Mouse (Mus musculus) midbrain, embryonic 14.5 days (tissue): ENCODE data around the gene Gm34302. TPM values are rescaled to one million over a fixed set of nuclear protein-coding genes. Genes with fewer than 3 reads are reported as not detected.
"Not testable (repeated sequence)": the region's sequence is repeated elsewhere in the genome, so short reads cannot be mapped to it uniquely, and the experiment has no call there.

Experiments used
- ATAC-seq: fragments of 200-750 bp; cut with Nextera tagmentation; 2 replicates; pipeline ENCODE4 v1.8.0; 2017; ENCODE audit warnings: moderate number of reproducible peaks, moderate library complexity; ENCODE audit not compliant: low FRiP score, low TSS enrichment
- DNase-seq: peaks from one replicate; pipeline ENCODE4 v3.0.0-alpha.2; 2015
- H3K27ac ChIP-seq: fragments of 300-500 bp; sonication (generic); replicated peaks from 2 replicates; pipeline ENCODE4 v1.5.1; 2014; ENCODE audit warnings: mild to moderate bottlenecking, low read depth, low read length, moderate library complexity
- H3K27me3 ChIP-seq: fragments of 300-500 bp; sonication (generic); 2 replicates; pipeline ENCODE4 v1.6.1; 2014; ENCODE audit warnings: low read length, control low read depth, mixed read lengths; ENCODE audit not compliant: control insufficient read depth, insufficient read depth
- H3K36me3 ChIP-seq: fragments of 300-500 bp; sonication (generic); 2 replicates; pipeline ENCODE4 v1.6.1; 2014; ENCODE audit warnings: low read length, control low read depth; ENCODE audit not compliant: control insufficient read depth, insufficient read depth
- H3K4me1 ChIP-seq: fragments of 300-500 bp; sonication (generic); 2 replicates; pipeline ENCODE4 v1.6.1; 2014; ENCODE audit warnings: mild to moderate bottlenecking, antibody characterized with exemption, low read length, control low read depth; ENCODE audit not compliant: control insufficient read depth, insufficient read depth
- H3K4me2 ChIP-seq: fragments of 300-500 bp; sonication (generic); 2 replicates; pipeline ENCODE4 v1.6.1; 2014; ENCODE audit warnings: mild to moderate bottlenecking, low read length, moderate library complexity
- H3K4me3 ChIP-seq: fragments of 300-500 bp; sonication (generic); replicated peaks from 2 replicates; pipeline ENCODE4 v1.5.1; 2014; ENCODE audit warnings: low read depth, low read length
- H3K9ac ChIP-seq: fragments of 300-500 bp; sonication (generic); replicated peaks from 2 replicates; pipeline ENCODE4 v1.6.1; 2014; ENCODE audit warnings: mild to moderate bottlenecking, low read length, moderate library complexity
- H3K9me3 ChIP-seq: fragments of 300-500 bp; sonication (generic); 2 replicates; pipeline ENCODE4 v1.6.1; 2016; ENCODE audit warnings: low read length, control low read depth, mixed read lengths; ENCODE audit not compliant: control insufficient read depth
- WGBS: fragments of 180-500 bp; shearing (Covaris S2); extraction: QIAGEN DNeasy Blood & Tissue Kit; methylation state at CpG from one replicate; pipeline ENCODE4 v1.1.7; 2014; 5-methylcytosine and 5-hydroxymethylcytosine counted together
- polyA plus RNA-seq: library from polyadenylated mRNA; unstranded; fragments of >200 nt; fragmentation: Nextera tagmentation; extraction: Ambion mirVana; gene quantifications from 2 replicates; pipeline ENCODE4 v1.2.1, GENCODE M21; 2014

The Gm34302 gene
- polyA plus RNA-seq = not detected in 2 replicates

DNA sequence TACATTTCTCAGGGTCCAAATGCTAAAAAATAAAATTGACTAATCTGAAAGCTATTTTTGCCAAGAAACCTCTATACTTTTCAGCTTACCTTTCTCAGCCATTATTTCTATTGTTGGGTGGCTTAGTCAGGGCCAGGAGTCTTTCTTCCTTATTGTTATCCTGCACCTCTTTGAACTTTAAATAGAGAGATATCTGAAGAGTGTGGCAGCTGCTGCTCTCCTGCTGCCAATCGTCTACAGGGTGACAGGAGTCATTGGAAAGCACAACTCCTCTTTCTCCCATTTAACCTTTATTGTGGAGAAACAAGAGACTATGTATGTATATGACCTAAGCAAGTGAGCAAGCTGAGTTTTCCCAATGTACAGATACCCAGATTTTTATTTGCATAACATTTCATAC is at the start of gene Gm34302:
Gene Gm34302, minus strand, starts transcription at position 154 of the 400 bp plus-strand sequence.
- DNase-seq (no peak), ATAC-seq (no peak)
- no peaks in the 10 kb centered on the region for H3K27me3 ChIP-seq
- H3K4me2 ChIP-seq = no peak within 1 kb of the TSS
- H3K9me3 ChIP-seq = no peaks in the 10 kb centered on the region
- no peak within 1 kb of the TSS for H3K27ac ChIP-seq
- no peaks in the 10 kb centered on the region for H3K36me3 ChIP-seq
- no peak within 1 kb of the TSS for H3K9ac ChIP-seq
- no peaks in the 10 kb centered on the region for H3K4me1 ChIP-seq
- 39% methylated on average over 1 of the region's 1 CpGs for WGBS
- no peak within 1 kb of the TSS for H3K4me3 ChIP-seq

DNA sequence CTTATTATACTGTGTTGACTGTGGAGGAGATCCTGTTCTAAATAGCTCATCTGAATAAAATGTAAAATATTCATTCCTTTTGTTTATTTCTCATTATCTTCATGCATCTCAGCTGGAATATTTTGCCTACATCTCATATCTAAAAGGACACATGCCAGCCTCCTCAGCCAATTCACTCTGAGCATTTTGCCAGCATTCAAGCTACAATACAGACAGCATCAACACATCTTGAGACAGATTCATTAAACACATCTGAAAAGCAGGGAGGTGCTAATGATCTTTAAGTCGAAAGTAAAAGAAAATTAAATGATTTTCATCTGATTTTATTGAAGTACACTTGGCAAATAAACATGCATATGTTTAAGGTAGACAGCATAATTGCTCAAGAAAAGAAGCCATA is 48.2 kb upstream of the Gm34302 start:
- no peaks in the 10 kb centered on the region for H3K27me3 ChIP-seq
- ATAC-seq (no peak), DNase-seq (no peak)
- no peaks in the 10 kb centered on the region for H3K36me3 ChIP-seq
- no peaks in the 10 kb centered on the region for H3K4me1 ChIP-seq
- no peak overlapping the region for H3K4me2 ChIP-seq
- no peak overlapping the region for H3K27ac ChIP-seq
- H3K9me3 ChIP-seq = no peaks in the 10 kb centered on the region
- no peak overlapping the region for H3K4me3 ChIP-seq
- 54% methylated on average over 1 of the region's 1 CpGs for WGBS
- H3K9ac ChIP-seq = no peak overlapping the region

DNA sequence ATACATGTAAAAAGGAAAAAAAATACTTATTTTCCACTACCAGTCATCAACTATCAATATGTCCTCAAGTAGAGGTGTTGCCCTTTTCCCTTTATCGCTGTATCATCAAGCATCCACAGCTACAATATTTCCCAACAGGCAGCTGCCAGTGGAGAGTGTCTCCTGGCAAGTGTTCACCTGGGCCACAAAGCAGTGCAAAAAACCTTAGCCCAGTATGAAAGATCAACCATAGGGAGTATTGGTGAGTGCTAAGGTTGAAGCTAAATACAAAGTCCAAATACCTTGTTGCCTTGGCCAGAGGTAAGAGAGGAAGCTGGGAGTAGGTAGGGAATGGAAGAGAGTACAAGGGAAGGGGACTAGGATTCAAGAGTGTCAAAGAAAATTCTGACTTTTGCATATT is 34.0 kb upstream of the Gm34302 start:
- 100% methylated on average over 1 of the region's 1 CpGs for WGBS

DNA sequence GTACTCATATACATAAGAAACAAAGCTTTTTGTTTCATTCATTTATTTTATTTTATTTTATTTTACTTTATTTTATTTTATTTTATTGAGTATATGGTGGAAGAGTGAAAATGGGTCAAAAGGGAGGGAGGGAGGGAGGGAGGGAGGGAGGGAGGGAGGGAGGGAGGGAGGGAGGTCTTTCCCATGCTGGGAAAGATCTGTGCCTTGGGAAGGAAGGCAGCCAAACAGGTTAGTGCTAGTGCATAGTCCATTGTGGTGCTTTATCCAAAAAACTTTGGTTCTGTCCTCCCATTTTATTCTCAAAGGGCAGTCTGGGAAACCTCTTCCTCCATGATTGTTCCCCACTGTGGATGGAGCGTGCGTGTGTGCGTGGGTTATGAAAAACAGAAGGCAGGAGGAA is 32.6 kb upstream of the Gm34302 start:
- WGBS = 92% methylated on average over 3 of the region's 3 CpGs

More for the DNA sequence above, 34.0 kb upstream of the Gm34302 start:
- Histone ChIP-seq H3K9ac (no peak overlapping the region), H3K27me3 (no peaks in the 10 kb centered on the region), H3K36me3 (no peaks in the 10 kb centered on the region), H3K9me3 (no peaks in the 10 kb centered on the region), H3K27ac (no peak overlapping the region), H3K4me3 (no peak overlapping the region), H3K4me2 (no peak overlapping the region), H3K4me1 (no peaks in the 10 kb centered on the region)
- no peak for DNase-seq
- no peak for ATAC-seq

DNA sequence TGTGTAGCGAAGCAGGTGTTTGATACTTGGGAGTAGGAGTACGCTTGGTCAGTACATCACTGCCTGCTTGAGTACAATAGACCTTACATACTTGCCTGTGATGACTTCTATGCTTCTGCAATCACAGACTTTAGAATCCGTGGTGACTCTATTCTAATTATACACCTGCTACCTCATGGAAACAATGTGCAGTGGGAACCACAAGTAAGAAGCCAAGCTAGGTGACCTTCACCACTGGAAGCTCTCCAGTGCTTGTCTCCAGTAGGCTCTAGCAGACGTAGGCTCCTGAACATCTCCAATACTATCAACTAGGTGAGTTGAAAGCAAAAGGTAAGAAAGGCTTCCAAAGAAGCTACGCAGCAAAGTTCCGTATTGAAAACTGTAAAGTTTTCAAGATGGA is 27.6 kb upstream of the Gm34302 start:
- Histone ChIP-seq H3K9me3 (no peaks in the 10 kb centered on the region), H3K36me3 (no peaks in the 10 kb centered on the region), H3K4me1 (no peaks in the 10 kb centered on the region), H3K27ac (no peak overlapping the region), H3K27me3 (no peaks in the 10 kb centered on the region), H3K4me3 (no peak overlapping the region), H3K9ac (no peak overlapping the region), H3K4me2 (no peak overlapping the region)
- DNase-seq = no peak
- WGBS = 95% methylated on average over 6 of the region's 6 CpGs
- ATAC-seq = no peak

More for the DNA sequence above, 32.6 kb upstream of the Gm34302 start:
- not testable (repeated sequence) for H3K36me3 ChIP-seq, H3K4me2 ChIP-seq, H3K4me3 ChIP-seq, H3K27me3 ChIP-seq, H3K9ac ChIP-seq, H3K27ac ChIP-seq, H3K9me3 ChIP-seq, DNase-seq, H3K4me1 ChIP-seq
- 0 out of 2 replicates have a peak, but pooled peaks have one; percentile 46 for ATAC-seq

DNA sequence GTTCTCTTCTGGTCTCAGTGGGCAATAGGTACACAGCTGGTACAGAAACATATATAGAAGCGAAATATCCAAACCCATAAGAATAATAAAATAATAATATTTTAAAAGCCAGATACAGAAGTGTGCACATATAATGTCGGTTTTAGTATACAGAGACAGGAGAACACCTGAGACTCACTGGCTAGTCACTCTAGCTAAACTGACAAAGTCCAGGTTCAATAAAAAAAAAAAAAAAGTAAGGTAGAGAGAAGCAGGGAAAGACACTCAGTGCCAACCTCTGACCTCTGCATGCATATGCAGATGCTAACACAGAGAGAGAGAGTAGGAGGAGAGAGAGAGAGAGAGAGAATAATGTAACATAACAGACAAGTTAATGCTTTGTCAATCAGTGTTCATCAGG is 25.8 kb upstream of the Gm34302 start:
- H3K9me3 ChIP-seq = no peaks in the 10 kb centered on the region
- ATAC-seq (no peak), DNase-seq (no peak)
- 92% methylated on average over 2 of the region's 2 CpGs for WGBS
- no peaks in the 10 kb centered on the region for H3K4me1 ChIP-seq
- no peak overlapping the region for H3K27ac ChIP-seq
- no peak overlapping the region for H3K4me3 ChIP-seq
- H3K4me2 ChIP-seq = no peak overlapping the region
- H3K36me3 ChIP-seq = no peaks in the 10 kb centered on the region
- H3K9ac ChIP-seq = no peak overlapping the region
- H3K27me3 ChIP-seq = no peaks in the 10 kb centered on the region

DNA sequence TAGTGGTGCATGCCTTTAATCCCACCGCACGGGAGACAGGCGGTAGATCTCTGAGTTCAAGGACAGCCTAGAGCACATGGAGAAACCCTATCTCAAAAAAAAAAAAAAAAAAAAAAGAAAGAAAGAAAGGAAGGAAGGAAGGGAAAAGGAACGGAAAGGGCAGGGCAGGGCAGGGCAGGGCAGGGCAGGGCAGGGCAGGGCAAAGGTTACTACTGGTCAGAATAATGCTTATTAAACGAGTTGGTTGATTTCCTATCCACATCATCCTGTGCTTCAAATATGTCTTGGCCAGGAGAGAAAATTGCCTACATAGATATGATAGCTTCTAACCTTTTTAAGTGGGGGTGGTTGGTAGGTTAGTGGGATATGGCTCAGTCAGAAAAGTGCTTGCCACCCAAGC is 25.2 kb upstream of the Gm34302 start:
- Histone ChIP-seq H3K4me3 (no peak overlapping the region), H3K9ac (no peak overlapping the region), H3K27me3 (no peaks in the 10 kb centered on the region), H3K4me2 (no peak overlapping the region), H3K9me3 (no peaks in the 10 kb centered on the region), H3K27ac (no peak overlapping the region), H3K36me3 (no peaks in the 10 kb centered on the region), H3K4me1 (no peaks in the 10 kb centered on the region)
- DNase-seq (no peak), ATAC-seq (no peak)
- WGBS = 87% methylated on average over 5 of the region's 5 CpGs

DNA sequence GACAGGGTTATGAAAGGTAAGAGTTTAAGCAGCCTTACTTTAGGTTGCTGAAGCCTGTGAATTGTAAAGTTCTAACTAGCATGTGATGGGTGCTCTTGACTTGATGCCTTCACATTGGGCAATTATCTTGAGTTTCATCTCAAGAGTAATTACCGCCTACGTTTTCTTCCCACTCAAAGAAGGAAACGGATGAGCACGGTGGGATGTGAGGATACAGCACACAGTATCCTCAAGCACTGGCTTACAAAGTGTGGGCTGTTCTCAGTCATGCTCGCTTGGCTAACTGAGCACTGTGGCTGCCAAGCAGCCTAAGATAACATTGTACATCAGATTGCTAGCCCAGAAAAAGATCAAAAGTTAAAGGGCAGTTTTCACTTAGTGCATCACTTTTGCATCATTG is 20.8 kb upstream of the Gm34302 start:
- Histone ChIP-seq H3K4me1 (no peaks in the 10 kb centered on the region), H3K27me3 (no peaks in the 10 kb centered on the region), H3K9ac (no peak overlapping the region), H3K36me3 (no peaks in the 10 kb centered on the region), H3K9me3 (no peaks in the 10 kb centered on the region), H3K4me3 (no peak overlapping the region), H3K27ac (no peak overlapping the region), H3K4me2 (no peak overlapping the region)
- DNase-seq (no peak), ATAC-seq (no peak)
- 92% methylated on average over 5 of the region's 5 CpGs for WGBS

DNA sequence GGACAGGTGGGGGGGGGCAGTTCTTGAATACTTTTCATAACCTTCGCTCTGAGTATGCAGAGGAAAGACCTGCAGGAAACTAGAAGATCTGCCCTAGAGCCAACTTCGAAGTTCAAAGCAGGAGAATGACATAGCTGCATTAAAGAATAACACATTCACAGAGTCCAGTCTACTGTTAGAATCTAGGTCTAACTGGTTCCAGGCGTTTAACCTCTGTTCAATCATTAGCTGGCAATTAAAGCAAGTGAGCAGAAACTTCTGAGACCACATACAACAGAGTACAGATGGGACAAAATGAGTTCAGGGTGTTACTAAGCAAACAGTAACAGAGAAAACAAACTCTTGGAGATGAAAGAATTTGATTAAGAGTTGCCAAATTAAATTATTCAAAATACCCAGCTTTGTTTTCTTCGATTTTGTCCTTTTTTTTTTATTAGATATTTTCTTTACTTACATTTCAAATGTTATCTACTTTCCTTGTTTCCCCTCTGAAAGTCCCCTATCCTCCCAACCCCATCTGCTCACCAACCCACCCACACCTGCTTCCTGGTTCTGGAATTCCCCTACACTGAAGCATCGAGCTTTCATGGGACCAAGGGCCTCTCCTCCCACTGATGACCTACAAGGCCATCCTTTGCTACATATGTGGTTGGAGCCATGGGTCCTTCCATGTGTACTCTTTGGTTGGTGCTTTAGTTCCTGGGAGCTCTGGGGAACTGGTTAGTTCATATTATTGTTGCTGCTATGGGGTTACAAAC is 11.1 kb upstream of the Gm34302 start:
- ATAC-seq = no peak
- no peaks in the 10 kb centered on the region for H3K36me3 ChIP-seq
- DNase-seq = no peak
- H3K9ac ChIP-seq = no peak overlapping the region
- no peak overlapping the region for H3K4me3 ChIP-seq
- H3K4me1 ChIP-seq = no peaks in the 10 kb centered on the region
- H3K4me2 ChIP-seq = no peak overlapping the region
- H3K27me3 ChIP-seq = no peaks in the 10 kb centered on the region
- 87% methylated on average over 5 of the region's 5 CpGs for whole genome bisulfite sequencing
- H3K27ac ChIP-seq = no peak overlapping the region
- H3K9me3 ChIP-seq = no peaks in the 10 kb centered on the region
